Mouse (Mus musculus) layer of hippocampus, adult 8-10 months (tissue): ENCODE data around the gene Nudt15. TPM values are rescaled to one million over a fixed set of nuclear protein-coding genes. Genes with fewer than 3 reads are reported as not detected.
"Not testable (repeated sequence)": the region's sequence is repeated elsewhere in the genome, so short reads cannot be mapped to it uniquely, and the experiment has no call there.

ENCODE experiments used
- DNase-seq, 2 experiments: peaks; one replicate each; pipeline ENCODE4 v3.0.0; 2022; ENCODE audit warnings: low spot score in 2 of 2
- total RNA-seq, 4 experiments: library from RNA; stranded (reverse); gene quantifications; 2 replicates each; pipeline ENCODE4 v1.2.4; 2022

The Nudt15 gene
- total RNA-seq, result 1 to 10 TPM; 5.2 to 7.3 (median 6.5) TPM

DNA sequence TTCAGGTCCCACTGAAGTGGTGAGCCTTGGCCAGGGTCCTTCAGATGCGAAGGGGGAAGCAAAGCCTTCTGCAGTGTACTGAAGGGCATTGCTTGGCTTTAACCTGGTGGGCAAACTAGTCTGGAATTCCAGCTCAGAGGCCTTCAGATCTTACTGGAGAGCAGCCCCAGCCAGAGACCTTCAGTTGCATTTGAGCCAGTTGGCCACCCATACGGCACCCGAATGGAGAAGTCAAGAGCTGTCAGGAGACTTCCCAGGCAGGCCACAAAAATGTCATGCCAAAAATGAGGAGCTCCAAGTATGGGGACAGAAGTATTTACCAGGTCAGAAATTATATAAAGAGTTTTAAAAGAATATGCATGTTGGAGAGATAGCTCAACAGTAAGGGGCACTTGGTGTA, at the start of gene Nudt15:
Gene Nudt15 (minus strand): TSS at position 192 of the 400 bp plus-strand sequence.
- no peak for DNase-seq

- no peak for DNase-seq
These were observed 44.1 kb upstream of the Nudt15 start for GRCm38 (mm10) chr14:73592166-73592565.

DNA sequence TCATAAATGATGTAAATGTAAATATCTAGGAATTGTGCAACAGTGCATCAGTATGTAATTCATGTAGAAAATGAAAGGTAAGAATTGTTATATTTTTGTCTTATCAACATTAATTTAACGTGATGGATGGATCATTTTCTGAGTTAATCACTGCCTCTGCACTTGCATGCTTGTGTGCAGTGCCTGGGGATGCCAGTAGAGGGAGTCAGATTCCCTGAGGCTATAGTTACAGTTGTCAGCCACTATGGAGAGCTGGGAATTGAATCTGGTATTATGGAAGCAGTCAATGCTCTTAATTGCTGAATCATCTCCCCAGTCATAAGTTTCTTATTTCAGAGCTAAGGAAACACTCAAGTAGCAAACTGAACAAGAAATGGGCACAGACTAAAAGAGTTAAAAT, 40.0 kb upstream of the Nudt15 start:
- no peak for DNase-seq

- DNase-seq, result no peak
These were observed 28.3 kb upstream of the Nudt15 start for GRCm38 (mm10) chr14:73576336-73576735.

DNA sequence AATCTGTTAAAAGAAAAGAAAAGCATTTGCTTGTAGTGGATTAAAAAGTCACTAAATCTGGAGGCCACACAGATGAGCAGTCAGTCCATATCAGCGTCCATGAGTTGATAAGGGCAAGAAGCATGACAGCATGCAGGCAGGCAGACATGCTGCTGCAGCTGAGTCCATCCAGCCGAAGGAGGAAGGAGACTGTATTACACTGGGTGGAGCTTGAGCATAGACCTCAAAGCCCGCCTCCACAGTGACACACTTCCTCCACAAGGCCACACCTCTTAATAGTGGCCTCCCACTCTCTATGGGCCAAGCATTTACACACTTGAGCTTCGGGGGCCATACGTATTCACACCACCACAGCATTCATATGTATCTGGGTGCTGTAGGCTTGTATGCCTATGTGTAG, 26.0 kb upstream of the Nudt15 start:
- no peak for DNase-seq

DNA sequence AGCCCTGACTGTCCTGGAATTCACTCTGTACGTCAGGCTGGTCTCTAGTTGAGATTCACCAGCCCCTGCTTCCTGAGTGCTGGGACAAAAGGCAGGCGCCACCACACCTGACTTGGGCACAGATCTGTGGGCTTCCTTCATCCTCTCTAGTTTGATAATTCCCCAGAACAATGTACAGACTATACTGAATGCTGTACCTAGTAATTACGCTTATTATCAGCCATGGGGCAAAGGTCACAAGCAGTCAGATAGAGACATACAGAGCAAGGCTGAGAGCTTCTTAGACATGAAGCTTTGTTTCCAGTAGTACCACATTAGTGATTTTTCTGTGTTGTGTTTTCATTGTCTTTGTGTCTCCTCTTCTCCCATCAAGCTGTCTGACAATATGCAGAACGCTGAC, 23.1 kb upstream of the Nudt15 start:
- DNase-seq, result no peak

GRCm38 (mm10) chr14:73569831-73570230, 21.8 kb upstream of the Nudt15 start:
- not testable (repeated sequence) for DNase-seq

DNA sequence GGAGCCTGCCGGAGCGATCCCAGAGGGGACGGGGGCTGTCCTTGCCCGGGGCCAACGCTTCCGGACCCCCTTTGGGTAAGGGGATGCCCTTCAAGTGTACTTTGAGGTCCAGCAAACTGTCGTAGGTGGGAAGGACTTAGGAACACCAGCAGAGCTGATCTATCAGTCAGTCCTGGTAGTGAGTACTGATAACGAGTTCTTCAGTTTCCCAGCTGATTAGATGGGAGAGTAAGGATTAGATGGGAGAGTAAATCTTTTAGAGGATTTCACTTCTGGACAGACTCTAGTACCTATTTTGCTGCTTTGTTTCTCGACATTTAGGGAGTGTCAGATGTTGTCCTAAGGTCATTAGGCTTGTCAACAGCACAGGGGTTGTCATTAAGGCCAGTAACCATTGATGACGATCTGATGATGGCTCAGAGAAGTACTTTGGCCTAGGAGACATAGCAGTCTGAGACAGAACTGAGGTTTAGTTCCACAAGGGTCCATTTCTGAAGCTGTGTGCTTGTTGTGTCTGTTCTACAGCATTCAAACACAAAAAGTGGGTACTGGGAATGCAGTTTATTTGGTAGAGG, 5.2 kb upstream of the Nudt15 start:
- no peak for DNase-seq

DNA sequence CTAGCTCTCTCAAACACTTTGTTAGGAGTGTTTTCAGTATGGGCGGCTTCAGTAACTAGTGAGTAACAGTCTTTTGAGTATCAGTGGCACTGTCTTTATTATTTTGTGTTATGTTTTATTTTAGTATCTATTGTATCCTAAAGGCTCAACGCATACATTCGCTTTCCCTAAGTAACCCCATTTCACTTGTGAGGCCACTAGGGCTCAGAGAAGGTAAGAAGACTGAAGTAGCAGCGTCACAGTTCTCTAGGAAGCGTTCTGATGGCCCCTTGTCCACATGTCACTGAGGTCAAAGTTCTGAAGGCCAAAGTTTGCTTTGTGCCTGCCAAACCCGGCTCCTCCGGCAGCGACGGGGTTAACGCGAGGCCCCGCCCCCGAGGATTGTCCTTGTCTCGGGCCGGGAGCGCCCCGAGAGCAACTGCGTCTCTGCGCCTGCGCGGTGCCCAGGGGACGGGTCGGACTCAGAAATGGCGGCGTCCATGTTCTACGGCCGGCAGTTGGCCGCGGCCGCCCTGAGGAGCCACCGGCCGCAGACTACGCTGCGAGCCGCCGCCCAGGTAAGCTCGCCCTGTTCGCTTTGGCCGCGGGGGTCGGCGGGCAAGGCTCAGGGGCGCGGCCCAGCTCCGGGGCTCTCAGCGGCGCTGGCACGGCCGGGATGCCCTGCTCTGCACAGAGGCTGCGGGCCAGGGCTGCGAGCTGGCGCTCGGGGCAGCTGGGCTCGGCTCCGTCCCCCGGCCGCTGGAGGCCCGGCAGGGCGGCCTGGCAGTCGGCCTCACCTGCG, 4.5 kb upstream of the Nudt15 start:
- peak; percentile 81 to 91 for DNase-seq

DNA sequence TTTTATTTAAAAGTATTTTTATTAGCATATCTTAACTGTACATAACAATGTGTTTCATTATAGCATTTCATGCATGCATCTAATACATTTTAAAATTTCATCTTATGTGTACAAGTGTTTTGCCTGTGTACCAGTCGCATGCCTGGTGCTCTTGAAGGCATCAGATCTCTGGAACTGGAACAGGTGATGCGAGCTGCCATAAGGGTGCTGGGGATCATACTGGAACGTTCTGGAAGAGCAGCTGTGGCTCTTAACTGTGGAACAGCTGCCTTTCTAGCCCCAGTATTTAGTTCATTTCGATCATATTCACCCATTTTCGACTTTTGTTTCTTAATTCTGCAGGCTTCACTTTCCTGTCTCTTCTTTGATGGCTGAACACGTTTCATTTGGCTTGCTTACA, 3.1 kb upstream of the Nudt15 start:
- DNase-seq, result no peak

GRCm38 (mm10) chr14:73550732-73551131, 2.7 kb upstream of the Nudt15 start:
- no peak for DNase-seq

DNA sequence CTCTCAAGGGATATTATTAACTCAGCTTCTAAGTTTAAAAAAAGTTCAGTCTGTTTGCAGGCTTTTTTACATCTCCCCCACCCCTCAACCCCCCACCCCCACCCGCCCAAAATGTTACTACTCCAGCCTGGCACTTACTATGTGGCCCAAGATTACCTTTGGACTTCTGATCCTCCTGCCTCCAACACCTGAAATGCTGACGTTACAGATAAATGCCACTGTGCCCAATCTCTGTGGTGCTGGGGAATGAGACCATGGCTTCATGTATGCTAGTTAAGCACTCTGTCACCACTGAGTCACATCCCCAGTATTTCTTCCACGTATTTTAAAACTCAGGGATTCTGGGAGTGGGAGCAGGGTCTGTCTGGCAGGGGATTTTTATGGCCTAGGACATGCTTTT, 2.2 kb upstream of the Nudt15 start:
- no peak for DNase-seq

GRCm38 (mm10) chr14:73547034-73547433, 1.0 kb downstream of the Nudt15 start:
- no peak for DNase-seq

GRCm38 (mm10) chr14:73543781-73544180, 4.3 kb downstream of the Nudt15 start:
- DNase-seq, result no peak

DNA sequence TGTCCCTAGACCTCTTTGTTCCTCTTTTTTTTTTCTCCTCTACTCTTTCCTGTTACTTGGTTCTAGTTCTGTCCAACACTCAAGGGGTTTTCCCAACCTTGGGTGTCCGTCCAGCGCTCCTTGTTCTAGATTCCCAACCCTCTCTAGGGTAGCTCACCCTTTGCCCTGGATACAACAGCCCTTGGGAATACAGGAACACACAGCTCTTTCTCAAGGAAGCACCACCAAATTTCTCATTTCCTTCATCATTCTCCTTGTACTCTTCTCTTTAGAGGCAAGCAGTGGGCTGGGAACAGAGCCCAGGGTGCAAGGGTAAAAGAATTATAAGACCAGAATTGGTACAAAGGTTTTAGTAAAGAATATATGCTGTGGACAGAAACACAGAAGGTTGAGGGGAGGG, 12.4 kb downstream of the Nudt15 start:
- DNase-seq, result no peak

- DNase-seq, result no peak
These were observed 14.1 kb downstream of the Nudt15 start for GRCm38 (mm10) chr14:73533755-73534465.

GRCm38 (mm10) chr14:73528661-73529060, 19.4 kb downstream of the Nudt15 start:
- not testable (repeated sequence) for DNase-seq

- DNase-seq, result peak; percentile 90 to 97
These were observed 23.1 kb downstream of the Nudt15 start, which contains the start of gene Sucla2 for GRCm38 (mm10) chr14:73524766-73525448. Sucla2 (plus strand) TSS chr14:73525319.

DNA sequence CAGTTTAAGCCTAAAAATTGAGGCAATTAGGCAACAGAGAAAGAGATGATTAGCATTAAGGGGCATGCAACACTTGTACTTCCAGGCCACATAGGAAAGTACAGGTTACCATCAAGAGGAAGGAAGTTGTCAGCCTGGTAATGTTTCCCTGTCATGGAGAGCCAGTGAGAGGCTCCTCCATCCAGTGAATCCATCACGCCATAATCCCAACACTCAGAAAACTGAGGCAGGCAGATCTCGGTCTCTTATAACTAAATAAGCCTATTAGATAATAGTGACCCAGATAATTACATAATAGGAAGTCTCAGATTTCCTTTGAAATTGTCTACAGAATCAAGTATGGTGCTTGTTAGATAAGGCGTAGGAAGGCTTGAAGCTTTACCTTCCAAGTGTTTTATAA, 23.9 kb downstream of the Nudt15 start:
- DNase-seq, result no peak

DNA sequence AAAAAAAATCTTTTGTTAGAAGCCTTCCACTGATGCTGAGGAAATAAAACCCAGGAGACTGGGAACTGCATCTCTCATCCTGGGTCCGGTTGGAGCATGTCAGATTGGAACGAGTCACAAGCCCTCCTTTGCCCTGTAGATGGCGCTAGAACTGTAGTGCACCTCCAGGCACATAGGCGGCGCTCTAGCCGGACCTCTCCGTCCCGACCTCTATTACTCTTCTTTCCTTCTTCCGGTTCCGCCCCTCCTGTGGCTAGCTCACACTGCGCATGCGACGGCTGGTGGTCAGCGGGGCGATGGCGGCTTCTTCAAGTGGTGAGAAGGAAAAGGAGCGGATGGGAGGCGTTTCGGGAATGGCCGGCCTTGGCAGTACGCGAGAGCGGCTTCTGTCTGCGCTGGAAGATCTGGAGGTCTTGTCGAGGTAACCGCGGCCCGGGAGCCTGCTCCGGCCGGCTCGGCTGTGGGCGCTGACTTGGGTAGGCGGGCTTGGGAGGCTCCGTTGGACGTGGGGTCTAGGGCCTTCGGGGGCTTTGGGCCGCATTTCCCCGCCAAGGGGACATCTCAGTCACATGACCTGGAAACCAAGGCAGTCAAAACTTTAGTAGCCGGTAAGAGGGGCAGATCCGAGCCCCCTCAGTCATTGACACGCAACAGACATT, 38.1 kb downstream of the Nudt15 start, which contains the start of gene Med4:
Gene Med4 (plus strand): TSS at position 261 of the 659 bp plus-strand sequence.
- peak; percentile 90 to 98 for DNase-seq
